Mouse (Mus musculus) ES-E14 (cell line): ENCODE measurements around the gene Actn2.

Source experiments
- CHD2 ChIP-seq: IDR thresholded peaks from 2 replicates; pipeline ENCODE4 v1.6.1; 2014; ENCODE audit warnings: mild to moderate bottlenecking, low read depth, low read length, inconsistent platforms
- HCFC1 ChIP-seq: IDR thresholded peaks from 2 replicates; pipeline ENCODE4 v1.6.1; 2012; ENCODE audit warnings: low read length, inconsistent platforms, borderline replicate concordance; ENCODE audit not compliant: insufficient read depth
- ZNF384 ChIP-seq: IDR thresholded peaks from 2 replicates; pipeline ENCODE4 v1.6.1; 2012; ENCODE audit warnings: low read depth, low read length, inconsistent platforms

GRCm38 (mm10) chr13:12250496-12250895, 90.1 kb downstream of the Actn2 start:
- TF ChIP-seq HCFC1 (no peak), ZNF384 (no peak), CHD2 (no peak)
